Mouse (Mus musculus) CD4-positive, CD25-positive, alpha-beta regulatory T cell, adult 2 months (primary cell): ENCODE measurements around the gene Tmpo.
A peak's percentile ranks its signal among the peaks of the same experiment; 100 is the strongest.
"Not testable (repeated sequence)": the region's sequence is repeated elsewhere in the genome, so short reads cannot be mapped to it uniquely, and the experiment has no call there.

ENCODE experiments used
- DNase-seq: peaks from one replicate; pipeline ENCODE4 v3.0.0-alpha.2; 2012; ENCODE audit warnings: low read depth, low spot score

Tmpo gene

DNA sequence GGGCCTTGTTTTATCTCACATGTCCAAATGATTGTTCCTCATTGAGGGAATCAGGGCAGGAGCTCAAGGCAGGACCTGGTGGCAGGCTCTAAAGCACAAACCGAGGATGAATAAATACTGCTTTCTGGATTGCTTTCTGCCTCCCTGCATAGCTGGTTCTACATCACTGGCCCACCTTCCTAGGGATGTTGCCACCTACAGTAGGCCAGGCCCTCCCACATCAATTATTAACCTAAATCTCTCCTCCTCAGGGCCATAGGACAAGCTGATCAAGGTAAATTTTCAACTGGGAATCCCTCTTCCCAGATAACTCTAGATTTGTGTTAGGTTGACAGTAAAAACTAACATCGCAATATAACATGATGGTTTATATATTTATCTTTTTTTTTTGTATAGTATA lies 4.6 kb upstream of the Tmpo start:
- no peak for DNase-seq

DNA sequence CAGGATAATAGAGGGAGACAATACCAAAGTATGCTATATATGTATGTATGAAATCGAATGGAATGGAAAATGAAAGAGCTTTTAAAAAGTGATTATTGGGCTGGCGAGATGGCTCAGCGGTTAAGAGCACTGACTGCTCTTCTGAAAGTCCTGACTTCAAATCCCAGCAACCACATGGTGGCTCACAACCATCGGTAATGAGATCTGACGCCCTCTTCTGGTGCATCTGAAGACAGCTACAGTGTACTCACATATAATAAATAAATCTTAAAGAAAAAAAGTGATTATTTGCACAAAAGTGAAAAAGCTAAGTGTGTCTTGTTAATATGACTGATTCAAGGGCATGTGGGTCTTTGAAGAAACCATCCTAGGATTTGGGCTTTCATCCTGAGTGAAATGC lies 3.8 kb upstream of the Tmpo start:
- not testable (repeated sequence) for DNase-seq

DNA sequence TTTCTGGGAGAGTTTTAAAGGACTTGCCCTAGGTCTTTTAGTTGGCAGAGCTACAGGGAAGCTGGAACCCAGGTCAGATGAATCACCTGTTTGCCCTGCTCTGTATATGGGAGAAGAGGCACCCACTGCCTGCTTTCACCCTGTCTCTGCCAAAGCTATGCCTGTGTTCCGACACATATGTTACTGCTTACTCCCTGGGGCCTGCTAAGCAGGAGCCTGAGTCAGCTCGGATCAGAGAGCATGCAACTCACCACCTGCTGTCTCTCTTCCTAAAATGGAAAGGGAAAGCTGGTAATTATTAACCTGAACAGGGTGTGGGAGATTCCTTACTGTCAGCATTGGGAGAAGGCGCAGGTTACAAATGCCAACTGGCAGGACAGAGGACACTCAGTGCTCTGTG lies 2.2 kb upstream of the Tmpo start:
- DNase-seq: no peak

DNA sequence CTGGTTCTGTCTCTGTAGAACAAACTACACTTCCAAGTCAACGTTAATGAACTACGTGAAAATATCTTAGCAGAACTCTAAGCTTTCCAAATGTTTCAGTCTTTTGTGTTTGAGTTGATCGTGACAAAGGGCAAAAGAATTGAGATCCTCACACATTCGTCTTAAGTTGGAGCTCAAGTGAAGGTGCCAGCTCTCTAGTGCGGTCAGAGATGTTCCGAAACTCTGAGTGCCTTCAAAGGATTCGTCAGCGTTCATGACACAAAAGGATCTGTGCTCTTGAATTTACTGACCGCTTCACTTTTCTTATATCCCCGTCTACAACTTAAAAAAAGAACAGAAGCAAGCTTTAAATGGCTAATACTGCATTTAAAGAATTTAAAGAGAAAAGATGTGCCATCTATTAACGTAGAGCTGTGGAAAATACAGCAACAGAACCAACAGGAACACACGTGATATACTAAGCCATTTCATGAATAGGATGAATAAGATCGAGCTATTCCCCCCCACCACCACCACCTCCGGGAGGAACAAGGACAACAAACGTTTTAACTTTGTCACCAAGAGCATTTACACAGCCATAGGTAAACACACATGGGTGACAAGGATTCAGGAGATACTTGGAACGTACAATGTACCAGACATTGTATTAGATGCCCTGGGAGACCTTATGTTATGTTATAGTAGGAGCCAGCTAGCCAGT lies 1.3 kb upstream of the Tmpo start:
- peak; percentile 58 for DNase-seq

DNA sequence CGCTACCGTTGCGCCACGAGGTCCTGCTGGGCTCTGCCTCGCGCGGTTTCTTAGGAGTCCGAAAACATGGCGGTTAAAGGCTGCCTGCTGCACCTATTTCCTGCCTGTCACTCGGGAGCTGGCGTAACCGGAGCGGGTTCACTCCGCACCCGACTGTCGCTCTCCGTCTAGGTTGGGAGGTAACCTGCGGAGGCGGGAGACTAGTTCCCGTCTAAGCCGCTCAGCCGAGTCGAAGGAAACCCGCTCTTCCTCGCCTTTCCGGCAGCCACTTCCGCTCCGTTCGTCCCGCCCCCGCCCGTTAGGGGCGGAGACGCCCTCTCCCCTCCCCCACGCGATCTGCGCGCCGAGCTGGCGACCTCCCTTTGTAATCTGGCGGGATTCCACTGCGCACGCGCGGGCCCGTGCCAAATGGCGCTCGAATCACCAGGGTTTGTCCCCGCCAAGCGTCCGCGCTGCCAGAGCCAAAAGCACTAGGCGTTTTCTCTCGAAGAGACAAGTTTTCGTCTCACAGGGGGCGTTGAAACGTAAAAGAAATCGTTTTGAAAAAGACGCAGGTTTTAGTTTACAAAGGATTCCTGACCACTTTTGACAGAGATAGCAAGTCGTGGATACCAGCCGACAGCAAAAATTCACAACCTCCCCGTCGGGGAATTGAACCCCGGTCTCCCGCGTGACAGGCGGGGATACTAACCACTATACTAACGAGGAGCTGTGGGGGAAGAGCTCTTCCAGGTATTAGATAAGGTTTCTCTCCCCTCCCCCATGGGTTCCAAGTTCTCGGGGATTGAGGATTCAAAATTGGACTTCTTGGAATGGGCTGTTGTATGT lies 560 bp upstream of the Tmpo start:
- DNase-seq: peak; percentile 99

DNA sequence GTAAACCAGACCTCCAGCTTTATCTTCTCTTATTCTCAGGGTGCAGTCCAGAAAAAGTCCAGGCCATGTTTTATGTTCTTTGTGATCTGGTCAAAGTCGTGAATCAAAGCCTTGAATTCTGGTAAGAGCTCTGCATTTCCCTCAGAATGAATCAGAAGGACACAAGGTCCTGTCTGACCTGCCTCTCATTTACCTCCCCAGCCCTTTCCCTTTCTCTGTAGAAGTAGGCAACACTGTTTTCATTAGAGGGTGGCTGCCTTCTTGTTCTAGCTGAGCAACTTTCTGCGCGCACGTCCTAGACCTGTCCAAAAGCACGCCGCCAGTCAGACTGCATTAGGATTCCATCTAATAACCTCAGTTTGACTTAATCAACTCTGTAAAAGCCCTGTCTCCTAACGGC lies 814 bp downstream of the Tmpo start:
- peak; percentile 13 for DNase-seq

DNA sequence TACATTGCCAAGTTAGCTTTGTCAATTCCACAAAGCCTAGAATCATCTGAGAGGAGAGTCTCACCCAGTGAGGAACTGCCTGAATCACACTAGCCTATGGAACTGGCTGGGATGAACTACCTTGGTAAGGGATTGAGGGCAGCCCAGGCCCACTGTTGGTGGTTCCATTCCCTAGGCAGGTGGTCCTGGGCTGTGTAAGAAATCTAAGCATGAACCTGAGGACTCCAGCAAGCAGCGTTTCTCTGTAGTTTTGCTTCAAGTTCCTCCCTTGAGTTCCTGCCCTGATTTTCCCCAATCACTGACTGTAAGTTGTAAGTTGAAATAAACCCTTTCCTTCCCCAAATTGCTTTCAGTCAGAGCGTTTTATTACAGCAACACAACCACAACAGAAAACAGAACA lies 1.3 kb downstream of the Tmpo start:
- DNase-seq: peak; percentile 9

DNA sequence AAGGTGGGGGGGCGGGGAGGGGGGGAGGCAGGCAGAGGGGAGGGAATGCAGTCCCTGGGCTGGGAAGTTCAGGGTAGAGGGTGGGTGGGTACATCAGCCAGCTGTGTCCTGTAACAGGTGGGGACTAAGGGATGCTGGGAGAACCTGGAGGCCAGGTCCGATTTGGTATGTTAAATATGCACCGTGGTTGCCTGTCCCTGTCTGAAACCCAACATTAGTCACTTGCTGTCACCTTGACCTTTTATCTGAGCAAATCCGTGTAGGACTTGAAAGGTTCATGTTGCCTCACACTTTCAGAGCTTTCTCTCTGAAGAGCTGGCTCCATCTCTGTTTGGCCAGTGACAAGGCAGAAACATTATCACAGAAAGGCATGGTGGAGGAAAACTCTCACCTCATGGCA lies 3.9 kb downstream of the Tmpo start:
- DNase-seq: no peak

DNA sequence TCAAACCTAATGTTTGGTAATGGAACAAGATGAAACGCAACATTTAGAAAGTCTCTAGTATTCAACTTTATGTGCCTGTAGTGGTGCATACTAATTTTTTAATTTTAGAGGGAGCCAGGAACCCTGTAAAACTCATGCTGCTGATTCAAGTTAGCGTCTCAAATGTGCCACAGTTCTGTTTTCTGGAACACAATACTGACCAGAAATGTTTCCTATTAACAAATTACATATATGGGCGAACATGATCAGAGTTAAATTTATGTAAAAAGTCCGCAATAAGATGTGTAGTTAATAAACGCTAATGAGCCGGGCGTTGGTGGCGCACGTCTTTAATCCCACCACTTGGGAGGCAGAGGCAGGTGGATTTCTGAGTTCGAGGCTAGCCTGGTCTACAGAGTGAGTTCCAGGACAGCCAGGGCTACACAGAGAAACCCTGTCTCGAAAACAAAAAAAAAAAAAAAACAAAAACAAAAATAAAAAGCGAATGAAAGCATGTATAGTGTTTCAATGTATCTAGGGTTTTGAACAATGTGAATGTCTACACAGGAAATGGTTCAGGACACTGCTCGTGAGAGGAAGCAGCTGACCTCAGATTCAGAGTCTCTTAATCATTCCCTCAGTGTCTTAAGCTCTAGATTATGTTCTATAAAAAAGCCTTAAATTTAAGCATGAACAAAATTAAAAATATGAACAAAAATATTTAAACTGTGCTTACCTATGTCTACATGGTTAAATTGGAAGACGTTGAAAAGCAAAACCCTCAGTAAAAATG lies 8.6 kb downstream of the Tmpo start:
- peak; percentile 31 for DNase-seq

DNA sequence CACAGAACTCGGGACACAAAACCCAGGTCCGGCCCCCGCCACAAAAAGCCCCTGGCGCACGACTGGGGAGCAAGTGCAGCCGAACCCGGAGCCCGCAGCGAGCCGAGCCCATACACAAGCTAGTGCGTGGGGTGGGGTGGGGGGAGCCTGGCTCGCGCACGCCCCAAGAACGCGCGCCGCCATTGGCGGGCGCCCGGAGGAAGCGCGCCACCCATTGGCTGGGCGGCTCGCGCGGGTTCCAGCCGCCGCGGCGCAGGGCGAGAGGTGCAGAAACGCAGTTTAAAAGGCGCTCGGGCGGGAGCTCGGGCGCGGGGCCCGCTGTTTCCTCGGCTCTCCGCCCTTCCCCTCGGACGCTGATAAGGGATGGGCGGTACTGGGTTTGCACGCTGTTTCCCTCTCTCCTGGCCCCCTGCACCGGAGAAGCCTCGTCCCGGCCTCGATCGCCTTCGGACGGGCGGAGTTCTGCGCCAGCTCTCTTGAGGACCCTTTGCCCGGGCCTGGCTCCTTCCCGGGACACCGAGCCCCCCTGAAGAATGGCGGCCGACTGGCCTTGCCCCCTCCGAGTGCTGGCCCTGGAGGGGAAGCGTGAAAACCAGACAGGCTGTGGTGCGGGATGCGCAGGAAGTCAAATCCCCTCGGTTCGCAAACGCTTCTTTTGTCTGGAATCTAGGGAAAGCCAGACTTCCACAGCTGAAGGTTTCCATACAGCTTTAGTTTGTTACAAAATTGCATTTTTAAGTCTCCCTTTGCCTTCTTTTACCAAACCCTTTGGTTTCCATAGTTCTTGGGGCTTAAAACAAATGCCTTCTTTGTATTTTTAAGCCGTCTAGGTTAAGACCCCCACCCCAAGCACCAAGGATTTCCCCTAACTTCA lies 9.4 kb downstream of the Tmpo start:
- DNase-seq: peak; percentile 95

DNA sequence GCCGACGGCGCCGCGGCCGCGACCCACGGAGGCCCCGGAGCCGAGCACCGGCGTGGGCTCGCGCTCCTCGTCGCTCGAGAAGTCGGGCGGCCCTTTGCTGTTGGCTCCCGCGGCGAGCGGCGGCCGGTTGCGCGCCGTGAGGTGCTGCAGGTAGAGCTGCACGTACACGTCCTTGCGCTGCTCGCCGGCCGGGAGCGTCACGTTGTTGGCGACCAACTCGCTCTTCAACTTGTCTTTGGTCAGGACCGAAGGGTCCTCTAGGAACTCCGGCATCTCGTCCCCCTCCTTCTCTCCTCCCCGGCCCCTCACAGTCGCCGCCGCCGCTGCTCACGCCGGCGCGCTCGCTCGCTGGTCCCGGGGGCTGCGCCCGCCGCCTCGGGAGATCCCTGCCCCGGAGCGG lies 10.1 kb downstream of the Tmpo start:
- peak; percentile 77 for DNase-seq

DNA sequence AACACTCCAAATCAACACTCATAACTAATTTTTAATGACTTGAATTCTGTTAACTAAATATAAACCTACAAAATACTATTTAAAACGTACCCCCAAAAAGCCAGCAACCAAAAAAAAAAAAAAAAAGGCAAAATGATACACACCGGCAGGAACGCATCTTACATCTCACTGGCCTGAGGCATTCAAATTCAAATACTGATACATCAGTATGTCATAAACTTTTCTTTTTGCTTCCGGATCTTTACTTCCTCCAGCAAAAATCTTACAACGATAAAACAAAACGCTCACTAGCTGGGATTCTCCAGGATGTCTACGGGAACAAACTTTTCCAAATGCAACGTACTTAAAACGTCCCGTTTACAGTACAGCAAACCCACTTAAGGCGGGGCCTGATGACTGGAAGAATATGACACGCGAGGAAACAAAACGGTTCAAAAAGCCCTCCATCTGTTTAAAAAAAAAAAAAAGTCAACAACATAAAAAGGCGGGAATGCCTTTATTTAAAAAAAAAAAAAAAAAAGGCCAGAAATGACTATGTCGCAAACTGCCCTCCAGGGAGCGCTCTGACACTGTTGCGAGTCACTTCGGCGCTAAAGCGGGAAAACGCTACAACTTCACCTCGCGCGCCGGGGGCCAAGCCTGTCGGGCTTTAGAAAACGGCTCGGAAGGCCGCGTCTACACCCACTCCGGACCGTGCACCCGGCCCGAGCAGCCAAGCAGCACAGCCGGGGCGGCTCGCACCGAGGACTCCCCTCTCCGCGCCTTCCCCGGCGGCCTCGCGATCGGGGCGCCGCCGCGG lies 10.8 kb downstream of the Tmpo start:
- peak; percentile 94 for DNase-seq

DNA sequence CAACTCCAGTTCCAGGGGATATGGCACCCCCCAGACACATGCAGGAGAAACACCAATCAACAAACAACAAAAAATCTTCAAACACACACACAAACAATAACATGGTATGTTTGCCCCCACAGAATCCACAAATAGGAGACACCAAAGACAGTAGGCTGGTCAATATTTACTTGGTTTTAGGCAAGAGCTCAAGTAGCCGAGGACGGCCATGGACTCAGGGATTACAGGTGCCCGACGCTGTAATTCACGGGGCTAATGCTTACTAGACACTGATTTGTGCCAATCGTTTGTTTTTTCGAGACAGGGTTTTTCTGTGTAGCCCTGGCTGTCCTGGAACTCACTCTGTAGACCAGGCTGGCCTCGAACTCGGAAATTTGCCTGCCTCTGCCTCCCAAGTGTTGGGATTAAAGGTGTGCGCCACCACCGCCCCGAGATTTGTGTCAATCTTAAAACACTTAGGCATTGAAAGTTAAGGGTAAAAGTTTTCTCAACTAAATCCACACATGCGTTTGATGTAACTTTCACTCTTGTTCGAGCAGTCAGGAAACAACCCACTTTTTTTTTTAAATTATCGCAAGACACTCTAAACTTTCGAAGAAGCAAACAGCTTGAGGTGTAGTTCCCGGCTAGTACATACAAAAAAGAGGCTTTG lies 11.6 kb downstream of the Tmpo start:
- DNase-seq: no peak

DNA sequence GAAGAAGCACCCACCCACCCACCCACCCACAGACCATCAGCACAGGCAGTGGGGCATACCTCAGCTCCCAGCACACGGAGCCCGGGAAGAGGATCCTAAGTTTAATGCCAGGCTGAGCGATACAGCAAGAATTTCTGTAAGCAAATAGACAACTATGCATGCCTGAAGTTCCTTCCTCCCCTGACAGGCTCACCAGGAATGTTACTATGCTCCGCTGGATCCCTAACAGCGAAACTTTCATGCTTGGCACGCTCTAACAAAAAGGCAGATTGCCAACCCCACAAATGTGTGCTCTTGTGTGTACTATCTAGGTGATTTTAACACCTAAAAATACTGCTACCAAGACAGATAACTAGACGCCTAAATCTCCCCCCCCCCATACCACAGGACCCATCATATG lies 13.8 kb downstream of the Tmpo start:
- DNase-seq: no peak

DNA sequence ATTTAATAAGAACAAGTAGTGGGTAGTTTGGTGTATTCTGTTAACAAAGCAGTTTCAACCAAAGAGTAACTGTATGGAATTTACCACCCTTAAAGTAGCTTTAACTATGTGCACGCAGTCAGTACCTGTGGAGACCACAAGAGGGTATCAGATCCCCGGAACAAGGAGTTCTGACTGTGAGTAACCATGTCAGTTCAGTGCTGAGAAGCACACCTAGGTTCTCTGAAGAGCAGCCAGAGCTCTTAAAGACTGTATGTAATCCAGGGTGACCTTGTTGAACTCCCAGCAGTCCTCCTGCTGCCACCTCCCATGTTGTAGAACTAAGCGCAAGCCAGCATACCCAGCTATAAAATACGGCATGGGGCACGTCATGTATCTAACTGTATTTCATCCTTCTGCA lies 14.2 kb downstream of the Tmpo start:
- peak; percentile 87 for DNase-seq

DNA sequence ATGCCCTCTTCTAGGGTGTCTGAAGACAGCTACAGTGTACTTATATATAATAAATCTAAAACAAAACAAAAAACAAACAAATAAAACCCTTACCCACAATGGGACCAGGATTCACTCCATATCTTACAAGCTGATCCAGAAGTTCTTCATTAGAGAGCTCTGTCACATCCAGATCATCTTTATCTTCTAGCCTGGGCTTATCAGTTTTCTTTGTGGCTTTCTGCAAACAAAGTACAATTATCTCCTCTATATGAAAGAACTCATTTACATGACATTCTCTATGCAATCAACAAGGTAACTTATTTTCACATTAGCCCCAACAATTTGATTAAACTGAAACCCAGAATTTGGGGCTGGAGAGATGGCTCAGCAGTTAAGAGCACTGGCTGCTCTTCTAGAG lies 15.3 kb downstream of the Tmpo start:
- no peak for DNase-seq

DNA sequence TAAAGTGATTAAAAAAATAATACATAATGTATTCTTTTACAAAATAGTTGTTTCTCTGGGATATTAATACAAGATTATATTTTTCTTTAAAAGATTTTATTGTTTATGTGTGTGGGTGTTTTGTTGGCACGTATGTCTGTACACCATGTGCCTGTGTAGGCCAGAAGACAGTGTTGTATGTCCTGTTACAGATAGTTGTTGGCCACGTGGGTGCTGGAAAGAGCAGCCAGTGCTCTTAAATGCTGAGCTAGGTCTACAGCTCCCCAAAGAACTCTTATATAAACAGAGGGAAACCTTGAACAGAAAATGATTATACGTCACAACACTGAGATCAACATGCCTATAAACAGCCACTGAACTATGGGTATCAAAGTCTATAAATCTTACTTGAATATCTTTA lies 16.6 kb downstream of the Tmpo start:
- no peak for DNase-seq

DNA sequence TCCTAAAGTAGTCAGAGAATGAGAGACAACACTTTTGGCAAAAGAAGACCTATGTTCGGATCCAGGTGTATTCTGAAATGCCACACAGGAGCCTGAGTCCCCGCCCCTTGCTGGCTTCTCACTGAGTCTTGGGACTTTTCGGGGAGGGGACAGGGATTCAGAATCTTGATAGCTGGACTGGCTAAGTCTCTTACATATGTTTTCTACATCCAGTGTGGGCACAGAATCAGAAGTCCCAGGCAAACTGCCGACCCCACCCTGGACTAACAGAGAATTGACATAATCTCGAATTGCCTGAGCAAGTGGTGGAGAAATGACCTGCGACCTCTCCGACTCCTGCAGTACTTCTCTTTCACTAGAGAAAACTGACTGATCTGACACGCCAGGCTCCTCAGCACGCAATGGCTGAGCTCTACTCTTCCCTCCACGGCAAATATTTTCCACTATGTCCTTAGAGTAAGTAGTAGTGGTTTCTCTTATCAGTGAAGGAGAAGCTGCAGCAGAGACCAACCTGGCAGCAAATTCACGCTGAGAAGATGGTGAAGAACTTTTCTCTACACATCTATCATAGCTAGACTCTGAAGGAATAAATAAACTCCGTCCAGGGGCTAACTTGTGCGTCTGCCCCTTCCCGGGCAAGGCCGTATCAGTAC lies 18.5 kb downstream of the Tmpo start:
- DNase-seq: no peak

DNA sequence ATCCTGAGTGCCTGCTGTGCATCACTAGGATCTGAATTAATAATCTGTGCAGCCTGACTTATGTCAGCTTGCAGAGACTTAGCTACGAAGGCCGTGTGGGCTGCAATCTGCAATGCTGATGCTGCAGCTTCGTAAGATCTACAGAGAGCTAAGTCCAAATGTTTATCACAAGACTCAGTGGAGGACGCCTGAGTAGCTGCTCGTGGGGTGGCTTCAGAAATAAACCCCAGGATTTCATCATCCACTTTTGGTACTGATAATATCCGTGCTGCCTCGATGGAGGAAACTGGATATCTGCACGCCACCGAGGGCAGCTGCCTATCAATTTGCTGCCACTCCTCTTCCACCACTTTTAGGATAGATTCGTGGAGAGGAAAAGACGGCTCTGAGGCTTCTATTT lies 19.0 kb downstream of the Tmpo start:
- no peak for DNase-seq

DNA sequence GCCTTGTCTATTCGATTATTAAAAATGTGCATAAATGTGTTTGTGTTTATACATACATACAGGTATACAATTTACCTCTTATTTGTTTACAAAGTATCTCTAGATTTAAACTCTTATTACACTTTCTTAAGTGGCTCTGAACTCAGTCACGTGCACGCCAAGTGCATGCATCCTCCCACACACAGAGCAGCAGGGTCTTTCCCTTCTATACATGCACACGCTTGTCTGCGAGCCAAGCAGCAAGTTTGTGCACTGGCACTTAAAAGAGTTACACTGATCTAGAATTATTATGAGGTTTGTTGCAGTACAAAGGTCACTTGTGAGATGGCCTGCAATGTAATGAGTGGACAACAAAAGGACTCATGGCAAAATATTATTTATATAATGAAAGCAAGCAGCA lies 20.1 kb downstream of the Tmpo start:
- DNase-seq: peak; percentile 69
